Mouse (Mus musculus): ENCODE data around the gene Cd47. TPM values are rescaled to one million over a fixed set of nuclear protein-coding genes. Genes with fewer than 3 reads are reported as not detected.

Cd47 gene
- total and polyA plus RNA-seq, 2 experiments from 2014 or later: 32.9 to 77.8 TPM

GRCm38 (mm10) chr16:49909536-49909935, 109.2 kb downstream of the Cd47 start:
- H3K4me1 ChIP-seq (ENCODE audit: control insufficient read depth, insufficient read depth): peaks cover 24% of the 10 kb centered on the region
- DNase-seq (ENCODE audit: low spot score) (peak; percentile 51), ATAC-seq (ENCODE audit: insufficient read depth, low read depth) (peak; percentile 49)
- no peak overlapping the region for H3K9ac ChIP-seq (replicated peaks; ENCODE audit: low read depth, low read length)
- H3K27ac ChIP-seq (ENCODE audit: low read depth): peak overlapping the region; percentile 81
- no peak overlapping the region for H3K4me3 ChIP-seq (ENCODE audit: low read depth, low read length)
- peak overlapping the region; percentile 22; the same call in 1 of the 2 replicates for H3K4me2 ChIP-seq (ENCODE audit: low read depth, low read length)
- whole genome bisulfite sequencing: 21% methylated on average over 8 of the region's 8 CpGs
- 0 out of 2 replicates have a peak, but pooled peaks cover 11% of the 10 kb centered on the region for H3K36me3 ChIP-seq (replicated peaks; ENCODE audit: control insufficient read depth, insufficient read depth, low read length)
- TF ChIP-seq CTCF (IDR thresholded peaks at IDR 0.05; ENCODE audit: low read depth) (no peak), EP300 (IDR thresholded peaks at IDR 0.05; ENCODE audit: low read depth) (no peak)
- H3K27me3 ChIP-seq (ENCODE audit: control insufficient read depth, insufficient read depth, low read length): no peaks in the 10 kb centered on the region
- no peaks in the 10 kb centered on the region for H3K9me3 ChIP-seq (replicated peaks; ENCODE audit: control insufficient read depth, low read length)

GRCm38 (mm10) chr16:49914094-49914493, 113.8 kb downstream of the Cd47 start:
- no peak overlapping the region for H3K27ac ChIP-seq (ENCODE audit: low read depth)
- H3K36me3 ChIP-seq (replicated peaks; ENCODE audit: control insufficient read depth, insufficient read depth, low read length): 0 out of 2 replicates have a peak, but pooled peaks cover 16% of the 10 kb centered on the region
- no peak for DNase-seq (ENCODE audit: low spot score)
- no peaks in the 10 kb centered on the region for H3K27me3 ChIP-seq (ENCODE audit: control insufficient read depth, insufficient read depth, low read length)
- no peaks in the 10 kb centered on the region for H3K9me3 ChIP-seq (replicated peaks; ENCODE audit: control insufficient read depth, low read length)
- no peak for ATAC-seq (ENCODE audit: insufficient read depth, low read depth)
- H3K4me2 ChIP-seq (ENCODE audit: low read depth, low read length): no peak overlapping the region
- H3K9ac ChIP-seq (replicated peaks; ENCODE audit: low read depth, low read length): no peak overlapping the region
- no peak for TF ChIP-seq EP300 (IDR thresholded peaks at IDR 0.05; ENCODE audit: low read depth)
- TF ChIP-seq CTCF (IDR thresholded peaks at IDR 0.05; ENCODE audit: low read depth): no peak
- no peaks in the 10 kb centered on the region; the same call in 1 of the 2 replicates for H3K4me1 ChIP-seq (ENCODE audit: control insufficient read depth, insufficient read depth)
- H3K4me3 ChIP-seq (ENCODE audit: low read depth, low read length): no peak overlapping the region
- WGBS: 76% methylated on average over 2 of the region's 2 CpGs

GRCm38 (mm10) chr16:49915532-49916476, 115.5 kb downstream of the Cd47 start:
- no peak overlapping the region for H3K9ac ChIP-seq (replicated peaks; ENCODE audit: low read depth, low read length)
- H3K36me3 ChIP-seq (replicated peaks; ENCODE audit: control insufficient read depth, insufficient read depth, low read length): 0 out of 2 replicates have a peak, but pooled peaks cover 14% of the 10 kb centered on the region
- no peak overlapping the region for H3K27ac ChIP-seq (ENCODE audit: low read depth)
- 88% methylated on average over 11 of the region's 11 CpGs for WGBS
- TF ChIP-seq CTCF (IDR thresholded peaks at IDR 0.05; ENCODE audit: low read depth): no peak
- no peak for TF ChIP-seq EP300 (IDR thresholded peaks at IDR 0.05; ENCODE audit: low read depth)
- H3K4me1 ChIP-seq (ENCODE audit: control insufficient read depth, insufficient read depth): no peaks in the 10 kb centered on the region
- DNase-seq (ENCODE audit: low spot score) (no peak), ATAC-seq (ENCODE audit: insufficient read depth, low read depth) (no peak)
- no peaks in the 10 kb centered on the region for H3K27me3 ChIP-seq (ENCODE audit: control insufficient read depth, insufficient read depth, low read length)
- no peak overlapping the region for H3K4me2 ChIP-seq (ENCODE audit: low read depth, low read length)
- no peak overlapping the region for H3K4me3 ChIP-seq (ENCODE audit: low read depth, low read length)
- no peaks in the 10 kb centered on the region for H3K9me3 ChIP-seq (replicated peaks; ENCODE audit: control insufficient read depth, low read length)

GRCm38 (mm10) chr16:49920191-49920590, 119.9 kb downstream of the Cd47 start:
- Histone ChIP-seq H3K4me3 (ENCODE audit: low read depth, low read length) (no peak overlapping the region), H3K9ac (replicated peaks; ENCODE audit: low read depth, low read length) (no peak overlapping the region), H3K27me3 (ENCODE audit: control insufficient read depth, insufficient read depth, low read length) (no peaks in the 10 kb centered on the region), H3K4me2 (ENCODE audit: low read depth, low read length) (no peak overlapping the region), H3K9me3 (replicated peaks; ENCODE audit: control insufficient read depth, low read length) (no peaks in the 10 kb centered on the region), H3K27ac (ENCODE audit: low read depth) (no peak overlapping the region), H3K4me1 (ENCODE audit: control insufficient read depth, insufficient read depth) (no peaks in the 10 kb centered on the region), H3K36me3 (replicated peaks; ENCODE audit: control insufficient read depth, insufficient read depth, low read length) (0 out of 2 replicates have a peak, but pooled peaks cover 5% of the 10 kb centered on the region)
- 92% methylated on average over 10 of the region's 10 CpGs for WGBS
- TF ChIP-seq EP300 (IDR thresholded peaks at IDR 0.05; ENCODE audit: low read depth) (no peak), CTCF (IDR thresholded peaks at IDR 0.05; ENCODE audit: low read depth) (no peak)
- DNase-seq (ENCODE audit: low spot score): no peak
- ATAC-seq (ENCODE audit: insufficient read depth, low read depth): no peak

GRCm38 (mm10) chr16:49921677-49922076, 121.3 kb downstream of the Cd47 start:
- no peak overlapping the region for H3K27ac ChIP-seq (ENCODE audit: low read depth)
- no peak overlapping the region for H3K4me2 ChIP-seq (ENCODE audit: low read depth, low read length)
- H3K4me3 ChIP-seq (ENCODE audit: low read depth, low read length): no peak overlapping the region
- 67% methylated on average over 6 of the region's 6 CpGs for WGBS
- ATAC-seq (ENCODE audit: insufficient read depth, low read depth) (no peak), DNase-seq (ENCODE audit: low spot score) (no peak)
- no peak overlapping the region for H3K9ac ChIP-seq (replicated peaks; ENCODE audit: low read depth, low read length)
- no peaks in the 10 kb centered on the region for H3K36me3 ChIP-seq (replicated peaks; ENCODE audit: control insufficient read depth, insufficient read depth, low read length)
- H3K4me1 ChIP-seq (ENCODE audit: control insufficient read depth, insufficient read depth): peaks cover 3% of the 10 kb centered on the region; the same call in 1 of the 2 replicates
- TF ChIP-seq CTCF (IDR thresholded peaks at IDR 0.05; ENCODE audit: low read depth) (no peak), EP300 (IDR thresholded peaks at IDR 0.05; ENCODE audit: low read depth) (no peak)
- H3K27me3 ChIP-seq (ENCODE audit: control insufficient read depth, insufficient read depth, low read length): no peaks in the 10 kb centered on the region
- no peaks in the 10 kb centered on the region for H3K9me3 ChIP-seq (replicated peaks; ENCODE audit: control insufficient read depth, low read length)

Data from heart, postnatal 0 days (tissue).